Mouse (Mus musculus): Measurements from ENCODE around the gene Mical2. TPM values are rescaled to one million over a fixed set of nuclear protein-coding genes. Genes with fewer than 3 reads are reported as not detected.

Mical2 gene
- polyA plus RNA-seq, 1 experiment from 2014 or later = 12.5 TPM

GRCm38 (mm10) chr7:112288352-112289107 lies 62.9 kb downstream of the Mical2 start:
- H3K4me1 ChIP-seq = 0 out of 2 replicates have a peak, but pooled peaks cover 2% of the 10 kb centered on the region
- 83% methylated on average over 5 of the region's 5 CpGs for WGBS
- H3K27ac ChIP-seq = no peak overlapping the region
- ATAC-seq (ENCODE audit: insufficient read depth, low FRiP score, low read depth) = no peak
- H3K36me3 ChIP-seq = no peaks in the 10 kb centered on the region
- H3K4me3 ChIP-seq (replicated peaks) = no peak overlapping the region
- H3K4me2 ChIP-seq = no peak overlapping the region
- H3K27me3 ChIP-seq (replicated peaks) = no peaks in the 10 kb centered on the region
- no peak overlapping the region for H3K9ac ChIP-seq
- H3K9me3 ChIP-seq = no peaks in the 10 kb centered on the region

DNA sequence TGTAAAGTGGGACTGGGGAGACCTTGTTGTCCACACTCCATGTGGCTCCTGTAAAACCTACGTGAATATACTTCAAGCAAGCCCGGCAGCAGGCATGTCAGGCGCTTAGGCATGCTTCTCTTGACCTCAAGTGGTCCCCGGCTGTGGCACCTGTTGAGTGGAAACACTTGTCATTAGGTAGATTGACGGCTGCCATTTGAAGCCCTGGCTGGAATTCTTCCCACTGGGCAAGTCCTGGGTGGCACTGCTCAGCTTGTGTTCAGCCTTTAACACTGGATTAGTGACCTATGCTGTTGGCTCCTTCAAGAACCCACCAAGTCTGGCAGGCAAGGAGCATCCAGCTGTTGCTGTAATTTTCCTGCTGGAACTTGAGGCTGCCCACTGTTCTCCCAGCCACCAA lies 63.9 kb downstream of the Mical2 start:
- H3K4me1 ChIP-seq = 0 out of 2 replicates have a peak, but pooled peaks cover 2% of the 10 kb centered on the region
- H3K9ac ChIP-seq = no peak overlapping the region
- no peaks in the 10 kb centered on the region for H3K36me3 ChIP-seq
- H3K4me2 ChIP-seq = no peak overlapping the region
- no peak for ATAC-seq (ENCODE audit: insufficient read depth, low FRiP score, low read depth)
- no peak overlapping the region for H3K4me3 ChIP-seq (replicated peaks)
- WGBS = 79% methylated on average over 5 of the region's 5 CpGs
- H3K9me3 ChIP-seq = no peaks in the 10 kb centered on the region
- 0 out of 2 replicates have a peak overlapping the region, but pooled peaks have one; percentile 5 for H3K27ac ChIP-seq
- H3K27me3 ChIP-seq (replicated peaks) = no peaks in the 10 kb centered on the region

- Histone ChIP-seq H3K36me3 (no peaks in the 10 kb centered on the region), H3K4me1 (0 out of 2 replicates have a peak, but pooled peaks cover 2% of the 10 kb centered on the region), H3K9me3 (no peaks in the 10 kb centered on the region), H3K9ac (no peak overlapping the region), H3K27me3 (replicated peaks) (no peaks in the 10 kb centered on the region), H3K4me2 (no peak overlapping the region), H3K4me3 (replicated peaks) (no peak overlapping the region), H3K27ac (no peak overlapping the region)
- 45% methylated on average over 4 of the region's 4 CpGs for WGBS
- ATAC-seq (ENCODE audit: insufficient read depth, low FRiP score, low read depth) = no peak
These were observed 64.3 kb downstream of the Mical2 start for GRCm38 (mm10) chr7:112289990-112290389.

- H3K36me3 ChIP-seq = no peaks in the 10 kb centered on the region
- H3K27ac ChIP-seq = peak overlapping the region; percentile 63; the same call in 1 of the 2 replicates
- ATAC-seq (ENCODE audit: insufficient read depth, low FRiP score, low read depth) = peak; percentile 64; the same call in 1 of the 2 replicates
- H3K4me2 ChIP-seq = no peak overlapping the region
- no peaks in the 10 kb centered on the region for H3K9me3 ChIP-seq
- H3K4me3 ChIP-seq (replicated peaks) = no peak overlapping the region
- H3K9ac ChIP-seq = no peak overlapping the region
- no peaks in the 10 kb centered on the region for H3K27me3 ChIP-seq (replicated peaks)
- WGBS = 32% methylated on average over 7 of the region's 7 CpGs
- peaks cover 9% of the 10 kb centered on the region; the same call in 1 of the 2 replicates for H3K4me1 ChIP-seq
These were observed 67.9 kb downstream of the Mical2 start for GRCm38 (mm10) chr7:112293456-112294104.

GRCm38 (mm10) chr7:112295426-112296221 lies 70.0 kb downstream of the Mical2 start:
- WGBS = 79% methylated on average over 8 of the region's 8 CpGs
- no peak for ATAC-seq (ENCODE audit: insufficient read depth, low FRiP score, low read depth)
- no peaks in the 10 kb centered on the region for H3K36me3 ChIP-seq
- H3K4me3 ChIP-seq (replicated peaks) = no peak overlapping the region
- peaks cover 16% of the 10 kb centered on the region; the same call in 1 of the 2 replicates for H3K4me1 ChIP-seq
- no peaks in the 10 kb centered on the region for H3K27me3 ChIP-seq (replicated peaks)
- no peak overlapping the region for H3K9ac ChIP-seq
- H3K27ac ChIP-seq = no peak overlapping the region
- H3K9me3 ChIP-seq = no peaks in the 10 kb centered on the region
- no peak overlapping the region for H3K4me2 ChIP-seq

GRCm38 (mm10) chr7:112298032-112298431 lies 72.4 kb downstream of the Mical2 start:
- Histone ChIP-seq H3K9ac (no peak overlapping the region), H3K27ac (peak overlapping the region; percentile 16; the same call in 1 of the 2 replicates), H3K27me3 (replicated peaks) (no peaks in the 10 kb centered on the region)

DNA sequence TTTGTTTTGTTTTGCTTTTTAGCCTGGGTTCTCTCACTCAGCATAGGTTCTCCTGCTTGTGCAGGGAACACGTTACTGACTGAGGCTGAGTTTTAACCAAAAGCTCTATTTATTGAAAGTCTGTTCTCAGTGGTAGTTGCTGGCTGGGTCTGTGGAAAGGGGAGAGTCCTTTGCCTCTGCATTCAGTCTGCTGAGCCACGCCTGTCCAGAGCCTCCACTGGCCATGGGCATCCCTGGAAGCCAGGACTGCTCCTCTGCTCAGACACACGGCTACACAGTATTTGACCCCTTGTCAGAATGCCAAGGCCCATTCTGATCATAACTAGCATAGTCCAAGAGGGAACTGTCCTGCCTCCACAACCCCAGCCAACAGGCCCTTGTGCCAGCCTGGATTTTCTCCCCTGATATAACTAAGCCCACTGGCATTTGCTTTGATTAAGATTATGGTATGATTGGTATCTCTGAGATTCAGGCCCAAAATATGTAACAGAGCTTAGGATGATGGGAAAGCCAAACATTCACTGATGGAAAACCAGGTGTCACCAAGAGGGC lies 73.3 kb downstream of the Mical2 start:
- H3K4me2 ChIP-seq = no peak overlapping the region
- peaks cover 14% of the 10 kb centered on the region; the same call in 1 of the 2 replicates for H3K4me1 ChIP-seq
- peak overlapping the region; percentile 33; the same call in 1 of the 2 replicates for H3K27ac ChIP-seq
- no peaks in the 10 kb centered on the region for H3K36me3 ChIP-seq
- ATAC-seq (ENCODE audit: insufficient read depth, low FRiP score, low read depth) = no peak
- H3K27me3 ChIP-seq (replicated peaks) = no peaks in the 10 kb centered on the region
- 51% methylated on average over 3 of the region's 3 CpGs for WGBS
- no peak overlapping the region for H3K4me3 ChIP-seq (replicated peaks)
- H3K9me3 ChIP-seq = no peaks in the 10 kb centered on the region
- H3K9ac ChIP-seq = no peak overlapping the region

More at GRCm38 (mm10) chr7:112298032-112298431, 72.4 kb downstream of the Mical2 start:
- no peaks in the 10 kb centered on the region for H3K36me3 ChIP-seq
- H3K4me1 ChIP-seq = peaks cover 16% of the 10 kb centered on the region; the same call in 1 of the 2 replicates
- no peak overlapping the region for H3K4me3 ChIP-seq (replicated peaks)
- ATAC-seq (ENCODE audit: insufficient read depth, low FRiP score, low read depth) = no peak; the same call in 1 of the 2 replicates
- H3K4me2 ChIP-seq = no peak overlapping the region
- 54% methylated on average over 9 of the region's 9 CpGs for WGBS
- H3K9me3 ChIP-seq = no peaks in the 10 kb centered on the region

DNA sequence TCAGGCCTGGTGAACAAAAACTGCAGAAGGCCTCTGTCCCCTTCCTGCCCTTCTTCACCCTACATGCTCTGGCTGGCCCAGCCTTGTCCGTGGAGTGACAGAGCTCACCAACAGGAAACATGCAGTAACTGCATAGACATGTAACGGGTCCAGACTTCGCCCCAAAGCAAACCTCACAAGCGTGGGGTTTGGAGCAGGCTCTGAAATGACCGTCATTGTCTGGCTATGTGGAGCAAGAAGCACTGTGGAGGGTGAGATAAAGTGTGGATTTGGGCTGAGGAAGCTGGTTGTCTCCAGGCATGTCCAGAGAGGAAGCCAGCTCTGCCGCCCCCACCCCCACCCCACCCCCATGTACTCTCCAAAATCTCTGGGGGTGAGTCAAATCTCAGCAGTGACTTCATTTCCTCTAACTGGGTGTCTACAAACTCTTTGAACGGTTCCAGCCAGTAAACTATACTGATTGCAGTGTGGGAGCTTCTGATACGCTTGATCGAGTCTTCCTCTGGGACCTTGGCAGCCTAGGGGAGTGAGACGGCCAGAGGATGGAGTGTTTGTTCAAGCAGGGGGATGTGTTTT lies 74.0 kb downstream of the Mical2 start:
- Histone ChIP-seq H3K4me3 (replicated peaks) (no peak overlapping the region), H3K4me2 (no peak overlapping the region), H3K9ac (no peak overlapping the region), H3K4me1 (peaks cover 14% of the 10 kb centered on the region; the same call in 1 of the 2 replicates), H3K27ac (peak overlapping the region; percentile 33; the same call in 1 of the 2 replicates), H3K9me3 (no peaks in the 10 kb centered on the region), H3K27me3 (replicated peaks) (no peaks in the 10 kb centered on the region), H3K36me3 (no peaks in the 10 kb centered on the region)
- peak; percentile 17; the same call in 1 of the 2 replicates for ATAC-seq (ENCODE audit: insufficient read depth, low FRiP score, low read depth)
- 59% methylated on average over 10 of the region's 10 CpGs for WGBS

- no peak overlapping the region for H3K27ac ChIP-seq
- H3K27me3 ChIP-seq (replicated peaks) = no peaks in the 10 kb centered on the region
- 75% methylated on average over 5 of the region's 5 CpGs for WGBS
- no peak overlapping the region for H3K4me2 ChIP-seq
- no peak overlapping the region for H3K4me3 ChIP-seq (replicated peaks)
- no peaks in the 10 kb centered on the region for H3K9me3 ChIP-seq
- peaks cover 14% of the 10 kb centered on the region; the same call in 1 of the 2 replicates for H3K4me1 ChIP-seq
- ATAC-seq (ENCODE audit: insufficient read depth, low FRiP score, low read depth) = no peak
- H3K36me3 ChIP-seq = no peaks in the 10 kb centered on the region
- H3K9ac ChIP-seq = no peak overlapping the region
These were observed 74.5 kb downstream of the Mical2 start for GRCm38 (mm10) chr7:112300141-112300540.

GRCm38 (mm10) chr7:112301052-112301451 lies 75.4 kb downstream of the Mical2 start:
- Histone ChIP-seq H3K9ac (no peak overlapping the region), H3K9me3 (no peaks in the 10 kb centered on the region), H3K4me2 (no peak overlapping the region), H3K4me1 (peaks cover 14% of the 10 kb centered on the region; the same call in 1 of the 2 replicates), H3K36me3 (no peaks in the 10 kb centered on the region), H3K4me3 (replicated peaks) (no peak overlapping the region), H3K27me3 (replicated peaks) (no peaks in the 10 kb centered on the region), H3K27ac (no peak overlapping the region)
- no peak for ATAC-seq (ENCODE audit: insufficient read depth, low FRiP score, low read depth)

DNA sequence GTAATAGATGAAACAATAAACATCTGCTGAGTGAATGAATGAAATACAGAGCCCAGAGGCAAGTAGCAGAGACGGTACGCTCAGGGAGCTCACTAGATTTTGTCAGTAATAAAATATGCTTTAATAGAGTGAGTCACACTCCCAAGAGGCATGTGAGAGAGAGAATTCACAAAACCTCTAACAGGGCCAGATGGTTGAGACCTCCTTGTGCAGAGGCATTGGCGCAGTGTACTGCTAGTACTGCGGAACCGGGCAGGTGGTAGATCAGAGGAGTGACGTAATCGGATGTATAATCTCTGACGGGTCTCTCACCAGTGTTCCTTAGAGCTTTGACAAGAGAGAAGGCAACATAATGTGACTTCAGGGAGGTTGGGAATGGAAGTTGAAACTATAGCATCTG lies 78.7 kb downstream of the Mical2 start:
- Histone ChIP-seq H3K36me3 (no peaks in the 10 kb centered on the region), H3K4me3 (replicated peaks) (no peak overlapping the region), H3K9me3 (no peaks in the 10 kb centered on the region), H3K4me1 (no peaks in the 10 kb centered on the region), H3K27ac (no peak overlapping the region), H3K9ac (no peak overlapping the region), H3K4me2 (no peak overlapping the region), H3K27me3 (replicated peaks) (no peaks in the 10 kb centered on the region)
- no peak for ATAC-seq (ENCODE audit: insufficient read depth, low FRiP score, low read depth)
- 78% methylated on average over 8 of the region's 8 CpGs for WGBS
